Mouse (Mus musculus) megakaryocyte, embryonic 14.5 days (primary cell): ENCODE data around the gene Galnt14.

Experiments
- FLI1 ChIP-seq: IDR thresholded peaks from 2 replicates; pipeline ENCODE4 v1.6.1; 2012; ENCODE audit warnings: low read length, inconsistent platforms, mixed read lengths
- GATA1 ChIP-seq: IDR thresholded peaks from 3 replicates; pipeline ENCODE4 v1.6.1; 2012; ENCODE audit warnings: mixed read lengths, low read length, inconsistent platforms, borderline replicate concordance

- TF ChIP-seq GATA1, result no peak
- TF ChIP-seq FLI1, result no peak
These were observed 8.9 kb upstream of the Galnt14 start for GRCm38 (mm10) chr17:73719021-73719748.
